Mouse (Mus musculus): ENCODE results near the gene Sptssa.

GRCm38 (mm10) chr12:54654741-54655140 lies 1.6 kb downstream of the Sptssa start:
- TF ChIP-seq CTCF (IDR thresholded peaks at IDR 0.05; ENCODE audit: insufficient read depth, low read depth, low read length) = no peak
- no peak for TF ChIP-seq POLR2A (IDR thresholded peaks at IDR 0.05; ENCODE audit: insufficient read depth, low read depth, low read length)
